Mouse (Mus musculus): ENCODE measurements around the gene Gm17657. TPM values are rescaled to one million over a fixed set of nuclear protein-coding genes. Genes with fewer than 3 reads are reported as not detected.
"Not testable (repeated sequence)": the region's sequence is repeated elsewhere in the genome, so short reads cannot be mapped to it uniquely, and the experiment has no call there.

The Gm17657 gene
- polyA plus RNA-seq, 1 experiment from 2014 or later, result not detected

DNA sequence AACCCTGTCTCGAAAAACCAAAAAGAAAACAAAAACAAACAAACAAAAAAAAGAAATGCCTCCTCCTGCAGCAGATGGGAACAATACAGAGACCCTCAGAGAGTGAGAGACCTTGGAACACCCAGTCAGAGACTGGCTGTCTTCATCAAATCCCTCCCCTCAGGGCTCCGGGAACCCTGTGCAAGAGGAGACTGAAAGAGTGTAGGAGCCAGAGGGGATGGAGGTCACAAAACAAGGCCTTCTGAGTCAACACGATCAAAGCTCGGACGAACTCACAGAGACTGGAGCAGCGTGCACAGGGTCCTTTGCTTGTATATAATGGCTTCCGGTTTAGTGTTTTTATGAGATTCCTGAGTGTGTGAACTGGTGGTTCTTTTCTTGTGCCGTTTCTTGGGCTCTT, 9.0 kb downstream of the Gm17657 start:
- Histone ChIP-seq H3K4me2 (ENCODE audit: low read depth, low read length) (no peak overlapping the region), H3K9ac (ENCODE audit: low read length) (no peak overlapping the region), H3K9me3 (replicated peaks; ENCODE audit: control insufficient read depth, low read length) (no peaks in the 10 kb centered on the region), H3K27me3 (ENCODE audit: control insufficient read depth, insufficient read depth, low read length) (no peaks in the 10 kb centered on the region), H3K27ac (ENCODE audit: low read length) (no peak overlapping the region), H3K4me1 (ENCODE audit: control insufficient read depth, insufficient read depth, low read length) (no peaks in the 10 kb centered on the region), H3K4me3 (ENCODE audit: low read length) (no peak overlapping the region), H3K36me3 (ENCODE audit: control insufficient read depth, insufficient read depth) (no peaks in the 10 kb centered on the region)
- 87% methylated on average over 8 of the region's 8 CpGs for WGBS
- ATAC-seq (replicated peaks; ENCODE audit: extremely low read depth, insufficient read depth, low FRiP score), result no peak

GRCm38 (mm10) chr17:29533866-29534265, 15.6 kb downstream of the Gm17657 start:
- no peaks in the 10 kb centered on the region for H3K9me3 ChIP-seq (replicated peaks; ENCODE audit: control insufficient read depth, low read length)
- no peak overlapping the region for H3K4me3 ChIP-seq (ENCODE audit: low read length)
- no peaks in the 10 kb centered on the region for H3K27me3 ChIP-seq (ENCODE audit: control insufficient read depth, insufficient read depth, low read length)
- H3K27ac ChIP-seq (ENCODE audit: low read length), result no peak overlapping the region
- H3K9ac ChIP-seq (ENCODE audit: low read length), result no peak overlapping the region
- H3K4me2 ChIP-seq (ENCODE audit: low read depth, low read length), result no peak overlapping the region
- WGBS, result 82% methylated on average over 11 of the region's 11 CpGs
- no peak for ATAC-seq (replicated peaks; ENCODE audit: extremely low read depth, insufficient read depth, low FRiP score)
- peaks cover 5% of the 10 kb centered on the region for H3K4me1 ChIP-seq (ENCODE audit: control insufficient read depth, insufficient read depth, low read length)
- H3K36me3 ChIP-seq (ENCODE audit: control insufficient read depth, insufficient read depth), result no peaks in the 10 kb centered on the region

DNA sequence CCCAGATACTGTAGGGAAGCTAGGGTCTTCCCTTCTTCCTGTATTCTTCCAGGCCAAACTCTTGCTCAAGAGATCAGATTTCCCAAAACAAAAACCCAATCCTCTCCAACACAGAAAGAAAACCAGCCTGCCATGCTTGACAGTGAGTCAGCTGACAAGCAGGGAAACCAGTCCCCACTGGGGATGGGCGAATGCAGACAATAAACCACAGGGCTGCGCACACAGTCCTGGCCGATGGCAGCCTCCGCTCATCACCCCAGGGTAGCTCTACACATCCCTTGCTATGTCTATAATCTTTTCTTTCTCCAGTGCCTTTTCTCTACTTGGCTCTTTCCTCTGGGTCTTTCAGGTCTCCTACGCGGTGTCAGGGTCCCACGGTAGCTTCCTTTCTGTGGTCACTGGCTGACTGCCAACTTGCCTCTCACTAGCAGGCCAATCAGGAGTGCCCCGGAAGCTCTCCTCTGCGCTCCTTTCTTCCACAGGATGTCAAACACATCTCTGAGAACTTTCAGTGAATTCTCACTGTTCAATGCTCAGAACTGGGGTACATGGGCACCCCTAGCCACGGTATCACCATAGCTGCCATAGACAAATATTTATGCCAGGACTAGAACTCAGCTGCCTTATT, 17.6 kb downstream of the Gm17657 start:
- no peak overlapping the region; the same call in 1 of the 2 replicates for H3K27ac ChIP-seq (ENCODE audit: low read length)
- ATAC-seq (replicated peaks; ENCODE audit: extremely low read depth, insufficient read depth, low FRiP score), result 0 out of 2 replicates have a peak, but pooled peaks have one; percentile 49
- H3K27me3 ChIP-seq (ENCODE audit: control insufficient read depth, insufficient read depth, low read length), result no peaks in the 10 kb centered on the region
- no peak overlapping the region for H3K4me2 ChIP-seq (ENCODE audit: low read depth, low read length)
- H3K9me3 ChIP-seq (replicated peaks; ENCODE audit: control insufficient read depth, low read length), result no peaks in the 10 kb centered on the region
- H3K9ac ChIP-seq (ENCODE audit: low read length), result no peak overlapping the region
- H3K4me1 ChIP-seq (ENCODE audit: control insufficient read depth, insufficient read depth, low read length), result peaks cover 5% of the 10 kb centered on the region
- 53% methylated on average over 10 of the region's 10 CpGs for WGBS
- H3K36me3 ChIP-seq (ENCODE audit: control insufficient read depth, insufficient read depth), result no peaks in the 10 kb centered on the region
- no peak overlapping the region for H3K4me3 ChIP-seq (ENCODE audit: low read length)

DNA sequence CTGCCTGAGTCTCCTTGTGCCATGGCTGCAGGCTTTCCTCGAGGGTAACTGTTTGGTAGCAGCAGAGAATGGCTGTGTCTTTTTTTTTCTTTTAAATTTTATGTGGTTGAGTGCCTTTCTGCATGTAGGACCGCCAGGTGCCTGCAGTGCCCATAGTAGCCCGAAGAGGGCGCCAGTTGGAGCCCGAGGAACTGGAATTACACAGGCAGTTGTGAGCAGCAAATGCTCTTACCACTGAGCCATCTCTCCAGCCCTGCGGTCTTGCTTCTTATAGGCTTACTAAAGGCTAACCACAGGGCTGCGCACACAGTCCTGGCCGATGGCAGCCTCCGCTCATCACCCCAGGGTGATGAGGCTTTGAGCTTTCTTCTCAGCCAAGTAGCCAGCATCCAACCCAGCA, 18.2 kb downstream of the Gm17657 start:
- Histone ChIP-seq H3K27me3 (ENCODE audit: control insufficient read depth, insufficient read depth, low read length) (no peaks in the 10 kb centered on the region), H3K4me1 (ENCODE audit: control insufficient read depth, insufficient read depth, low read length) (peaks cover 5% of the 10 kb centered on the region), H3K4me3 (ENCODE audit: low read length) (no peak overlapping the region), H3K4me2 (ENCODE audit: low read depth, low read length) (no peak overlapping the region), H3K36me3 (ENCODE audit: control insufficient read depth, insufficient read depth) (no peaks in the 10 kb centered on the region), H3K9me3 (replicated peaks; ENCODE audit: control insufficient read depth, low read length) (no peaks in the 10 kb centered on the region), H3K9ac (ENCODE audit: low read length) (no peak overlapping the region), H3K27ac (ENCODE audit: low read length) (no peak overlapping the region; the same call in 1 of the 2 replicates)
- WGBS, result 75% methylated on average over 9 of the region's 9 CpGs
- no peak for ATAC-seq (replicated peaks; ENCODE audit: extremely low read depth, insufficient read depth, low FRiP score)

- Histone ChIP-seq H3K4me1 (ENCODE audit: control insufficient read depth, insufficient read depth, low read length) (peaks cover 5% of the 10 kb centered on the region), H3K36me3 (ENCODE audit: control insufficient read depth, insufficient read depth) (no peaks in the 10 kb centered on the region), H3K9me3 (replicated peaks; ENCODE audit: control insufficient read depth, low read length) (peaks cover 7% of the 10 kb centered on the region), H3K4me2 (ENCODE audit: low read depth, low read length) (no peak overlapping the region), H3K27me3 (ENCODE audit: control insufficient read depth, insufficient read depth, low read length) (no peaks in the 10 kb centered on the region), H3K9ac (ENCODE audit: low read length) (no peak overlapping the region), H3K27ac (ENCODE audit: low read length) (no peak overlapping the region), H3K4me3 (ENCODE audit: low read length) (no peak overlapping the region)
- no peak for ATAC-seq (replicated peaks; ENCODE audit: extremely low read depth, insufficient read depth, low FRiP score)
- 66% methylated on average over 6 of the region's 6 CpGs for WGBS
These were observed 18.9 kb downstream of the Gm17657 start for GRCm38 (mm10) chr17:29530508-29530907.

DNA sequence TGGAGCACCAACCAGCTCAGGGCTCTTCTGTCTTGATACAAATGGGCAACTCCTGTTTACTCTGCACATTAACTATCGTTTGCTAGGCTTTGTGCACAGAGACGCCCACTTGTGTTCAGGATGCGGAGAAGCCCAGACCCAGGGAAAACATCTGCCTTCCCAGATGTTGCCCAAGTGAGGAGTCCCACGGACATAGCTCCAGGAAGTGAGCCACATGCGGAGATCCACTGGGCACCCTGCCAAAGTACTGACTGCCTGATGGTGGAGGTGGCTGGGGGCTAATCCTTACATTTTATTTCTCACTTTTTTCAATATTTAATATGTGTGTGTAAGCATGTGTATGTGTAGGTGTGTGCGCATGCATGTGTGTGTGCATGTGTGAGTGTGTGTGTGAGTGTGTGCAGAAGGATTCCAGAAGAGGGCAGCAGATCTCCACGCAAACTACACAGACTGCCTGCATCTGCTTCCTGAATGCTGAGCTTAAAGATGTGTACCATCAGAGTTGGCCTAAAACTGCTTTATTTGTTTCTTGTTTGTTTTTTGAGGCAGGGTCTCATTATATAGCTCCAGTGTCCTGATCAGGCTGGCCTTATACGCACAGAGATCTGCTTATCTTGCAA, 20.8 kb downstream of the Gm17657 start:
- no peak overlapping the region for H3K9ac ChIP-seq (ENCODE audit: low read length)
- H3K27ac ChIP-seq (ENCODE audit: low read length), result no peak overlapping the region
- 75% methylated on average over 8 of the region's 8 CpGs for WGBS
- no peak for ATAC-seq (replicated peaks; ENCODE audit: extremely low read depth, insufficient read depth, low FRiP score)
- H3K27me3 ChIP-seq (ENCODE audit: control insufficient read depth, insufficient read depth, low read length), result no peaks in the 10 kb centered on the region
- H3K4me2 ChIP-seq (ENCODE audit: low read depth, low read length), result no peak overlapping the region
- H3K9me3 ChIP-seq (replicated peaks; ENCODE audit: control insufficient read depth, low read length), result peaks cover 7% of the 10 kb centered on the region
- no peak overlapping the region for H3K4me3 ChIP-seq (ENCODE audit: low read length)
- no peaks in the 10 kb centered on the region for H3K36me3 ChIP-seq (ENCODE audit: control insufficient read depth, insufficient read depth)
- peaks cover 5% of the 10 kb centered on the region for H3K4me1 ChIP-seq (ENCODE audit: control insufficient read depth, insufficient read depth, low read length)

- H3K4me1 ChIP-seq (ENCODE audit: control insufficient read depth, insufficient read depth, low read length), result no peaks in the 10 kb centered on the region
- H3K36me3 ChIP-seq (ENCODE audit: control insufficient read depth, insufficient read depth), result no peaks in the 10 kb centered on the region
- 81% methylated on average over 2 of the region's 2 CpGs for WGBS
- H3K4me3 ChIP-seq (ENCODE audit: low read length), result no peak overlapping the region
- H3K9ac ChIP-seq (ENCODE audit: low read length), result no peak overlapping the region
- no peak overlapping the region for H3K27ac ChIP-seq (ENCODE audit: low read length)
- ATAC-seq (replicated peaks; ENCODE audit: extremely low read depth, insufficient read depth, low FRiP score), result no peak
- H3K9me3 ChIP-seq (replicated peaks; ENCODE audit: control insufficient read depth, low read length), result peaks cover 7% of the 10 kb centered on the region
- H3K4me2 ChIP-seq (ENCODE audit: low read depth, low read length), result no peak overlapping the region
- no peaks in the 10 kb centered on the region for H3K27me3 ChIP-seq (ENCODE audit: control insufficient read depth, insufficient read depth, low read length)
These were observed 23.8 kb downstream of the Gm17657 start for GRCm38 (mm10) chr17:29525613-29526012.

DNA sequence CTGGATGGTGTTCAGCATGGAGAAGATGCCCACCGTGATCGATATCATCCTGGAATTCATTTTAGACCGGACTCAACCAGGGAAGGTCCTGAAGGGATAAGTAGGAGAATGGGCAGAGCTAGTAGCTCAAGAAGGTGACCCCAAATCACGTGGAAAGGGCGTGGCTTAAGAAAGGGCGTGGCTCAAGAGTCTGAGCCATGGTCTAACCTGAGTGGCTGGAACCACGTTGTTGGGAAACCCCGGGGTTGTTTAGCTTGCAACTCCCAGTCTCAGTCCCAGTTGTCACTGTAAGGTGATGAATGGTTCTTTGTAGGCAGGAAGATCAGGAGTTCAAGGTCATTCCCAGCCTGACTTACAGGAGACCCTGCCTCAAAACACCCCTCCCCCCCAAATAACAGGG, 29.7 kb downstream of the Gm17657 start:
- WGBS, result 72% methylated on average over 8 of the region's 8 CpGs

DNA sequence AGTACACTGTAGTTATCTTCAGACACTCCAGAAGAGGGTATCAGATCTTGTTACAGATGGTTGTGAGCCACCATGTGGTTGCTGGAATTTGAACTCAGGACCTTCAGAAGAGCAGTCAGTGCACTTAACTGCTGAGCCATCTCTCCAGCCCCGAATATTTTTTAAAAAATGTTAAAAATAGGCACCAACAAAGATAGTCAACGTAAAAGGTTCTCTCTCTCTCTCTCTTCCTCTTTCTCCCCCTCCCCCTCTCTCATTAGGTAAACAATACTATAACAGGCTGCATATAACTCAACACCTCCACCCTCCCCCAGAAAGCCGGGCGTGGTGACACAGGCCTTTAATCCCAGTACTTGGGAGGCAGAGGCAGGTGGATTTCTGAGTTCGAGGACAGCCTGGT, 30.8 kb downstream of the Gm17657 start:
- not testable (repeated sequence) for H3K4me1 ChIP-seq (ENCODE audit: control insufficient read depth, insufficient read depth, low read length); ATAC-seq (replicated peaks; ENCODE audit: extremely low read depth, insufficient read depth, low FRiP score); H3K4me2 ChIP-seq (ENCODE audit: low read depth, low read length); H3K36me3 ChIP-seq (ENCODE audit: control insufficient read depth, insufficient read depth); H3K4me3 ChIP-seq (ENCODE audit: low read length); H3K27ac ChIP-seq (ENCODE audit: low read length); H3K27me3 ChIP-seq (ENCODE audit: control insufficient read depth, insufficient read depth, low read length); H3K9ac ChIP-seq (ENCODE audit: low read length); H3K9me3 ChIP-seq (replicated peaks; ENCODE audit: control insufficient read depth, low read length)
- WGBS, result 81% methylated on average over 5 of the region's 5 CpGs

More for the DNA sequence above, 29.7 kb downstream of the Gm17657 start:
- no peak overlapping the region for H3K4me2 ChIP-seq (ENCODE audit: low read depth, low read length)
- no peak overlapping the region for H3K27ac ChIP-seq (ENCODE audit: low read length)
- H3K36me3 ChIP-seq (ENCODE audit: control insufficient read depth, insufficient read depth), result no peaks in the 10 kb centered on the region
- no peaks in the 10 kb centered on the region for H3K4me1 ChIP-seq (ENCODE audit: control insufficient read depth, insufficient read depth, low read length)
- no peak overlapping the region for H3K4me3 ChIP-seq (ENCODE audit: low read length)
- H3K9me3 ChIP-seq (replicated peaks; ENCODE audit: control insufficient read depth, low read length), result no peaks in the 10 kb centered on the region
- no peak overlapping the region for H3K9ac ChIP-seq (ENCODE audit: low read length)
- ATAC-seq (replicated peaks; ENCODE audit: extremely low read depth, insufficient read depth, low FRiP score), result no peak
- H3K27me3 ChIP-seq (ENCODE audit: control insufficient read depth, insufficient read depth, low read length), result no peaks in the 10 kb centered on the region

Data from heart, embryonic 16.5 days (tissue).